Mouse (Mus musculus): ENCODE measurements around the gene Zfp280d. TPM values are rescaled to one million over a fixed set of nuclear protein-coding genes. Genes with fewer than 3 reads are reported as not detected.
A peak's percentile ranks its signal among the peaks of the same experiment; 100 is the strongest.

Zfp280d gene
- polyA plus RNA-seq (2015; fragmentation: Nextera tagmentation; extraction: Ambion mirVana) = 49.5 and 51.5 TPM in 2 replicates

- peak within 1 kb of the TSS; percentile 65 for H3K4me3 ChIP-seq
- WGBS = under 1% methylated on average over 49 of the region's 57 CpGs
- peak within 1 kb of the TSS; percentile 91 for H3K9ac ChIP-seq
- ATAC-seq (ENCODE audit: insufficient number of reproducible peaks, insufficient read depth, low FRiP score, low TSS enrichment, low read depth) = peak; percentile 99
- H3K9me3 ChIP-seq = no peaks in the 10 kb centered on the region; the same call in none of the 2 replicates
- peaks cover 10% of the 10 kb centered on the region for H3K4me1 ChIP-seq
- no peaks in the 10 kb centered on the region for H3K36me3 ChIP-seq
- no peaks in the 10 kb centered on the region for H3K27me3 ChIP-seq
- H3K27ac ChIP-seq = peak within 1 kb of the TSS; percentile 98
- H3K4me2 ChIP-seq = peak within 1 kb of the TSS; percentile 66
Observed at GRCm38 (mm10) chr9:72274677-72275076, at the start of gene Zfp280d. Gene Zfp280d (plus strand): TSS chr9:72274860.

- ATAC-seq (ENCODE audit: insufficient number of reproducible peaks, insufficient read depth, low FRiP score, low TSS enrichment, low read depth) = no peak
- Histone ChIP-seq H3K4me3 (no peak overlapping the region), H3K27ac (no peak overlapping the region), H3K36me3 (no peaks in the 10 kb centered on the region), H3K9me3 (0 out of 2 replicates have a peak, but pooled peaks cover 4% of the 10 kb centered on the region), H3K9ac (no peak overlapping the region), H3K27me3 (no peaks in the 10 kb centered on the region), H3K4me2 (no peak overlapping the region), H3K4me1 (no peaks in the 10 kb centered on the region)
- 82% methylated on average over 6 of the region's 6 CpGs for WGBS
Observed at GRCm38 (mm10) chr9:72226536-72226935, 48.1 kb upstream of the Zfp280d start.

GRCm38 (mm10) chr9:72252656-72253055 lies 22.0 kb upstream of the Zfp280d start:
- no peak overlapping the region for H3K4me3 ChIP-seq
- WGBS = 56% methylated on average over 1 of the region's 1 CpGs
- H3K36me3 ChIP-seq = no peaks in the 10 kb centered on the region
- no peaks in the 10 kb centered on the region for H3K9me3 ChIP-seq
- H3K27me3 ChIP-seq = no peaks in the 10 kb centered on the region
- ATAC-seq (ENCODE audit: insufficient number of reproducible peaks, insufficient read depth, low FRiP score, low TSS enrichment, low read depth) = no peak
- no peaks in the 10 kb centered on the region for H3K4me1 ChIP-seq
- no peak overlapping the region for H3K9ac ChIP-seq
- H3K27ac ChIP-seq = no peak overlapping the region
- no peak overlapping the region for H3K4me2 ChIP-seq

- Histone ChIP-seq H3K36me3 (no peaks in the 10 kb centered on the region), H3K27ac (no peak overlapping the region), H3K27me3 (no peaks in the 10 kb centered on the region), H3K4me2 (no peak overlapping the region), H3K9ac (no peak overlapping the region), H3K4me1 (no peaks in the 10 kb centered on the region), H3K9me3 (no peaks in the 10 kb centered on the region), H3K4me3 (no peak overlapping the region)
- 66% methylated on average over 1 of the region's 1 CpGs for WGBS
- ATAC-seq (ENCODE audit: insufficient number of reproducible peaks, insufficient read depth, low FRiP score, low TSS enrichment, low read depth) = no peak
Observed at GRCm38 (mm10) chr9:72255227-72255626, 19.4 kb upstream of the Zfp280d start.

GRCm38 (mm10) chr9:72256646-72257045 lies 18.0 kb upstream of the Zfp280d start:
- Histone ChIP-seq H3K9me3 (no peaks in the 10 kb centered on the region), H3K27ac (no peak overlapping the region), H3K36me3 (no peaks in the 10 kb centered on the region), H3K4me3 (no peak overlapping the region), H3K4me1 (no peaks in the 10 kb centered on the region), H3K4me2 (no peak overlapping the region), H3K9ac (no peak overlapping the region), H3K27me3 (no peaks in the 10 kb centered on the region)
- 69% methylated on average over 3 of the region's 3 CpGs for WGBS
- no peak for ATAC-seq (ENCODE audit: insufficient number of reproducible peaks, insufficient read depth, low FRiP score, low TSS enrichment, low read depth)

- Histone ChIP-seq H3K9me3 (peaks cover 4% of the 10 kb centered on the region; the same call in 1 of the 2 replicates), H3K36me3 (no peaks in the 10 kb centered on the region), H3K4me2 (peak overlapping the region; percentile 7; the same call in 1 of the 2 replicates), H3K4me1 (no peaks in the 10 kb centered on the region), H3K27ac (no peak overlapping the region), H3K9ac (no peak overlapping the region), H3K27me3 (no peaks in the 10 kb centered on the region), H3K4me3 (no peak overlapping the region)
- ATAC-seq (ENCODE audit: insufficient number of reproducible peaks, insufficient read depth, low FRiP score, low TSS enrichment, low read depth) = 0 out of 2 replicates have a peak, but pooled peaks have one; percentile 32
- 27% methylated on average over 7 of the region's 7 CpGs for WGBS
Observed at GRCm38 (mm10) chr9:72260337-72260736, 14.3 kb upstream of the Zfp280d start.

GRCm38 (mm10) chr9:72264859-72265258 lies 9.8 kb upstream of the Zfp280d start:
- no peak for ATAC-seq (ENCODE audit: insufficient number of reproducible peaks, insufficient read depth, low FRiP score, low TSS enrichment, low read depth)

GRCm38 (mm10) chr9:72270146-72270545 lies 4.5 kb upstream of the Zfp280d start:
- Histone ChIP-seq H3K27me3 (no peaks in the 10 kb centered on the region), H3K9ac (no peak overlapping the region), H3K36me3 (no peaks in the 10 kb centered on the region), H3K4me3 (no peak overlapping the region), H3K4me1 (no peaks in the 10 kb centered on the region), H3K9me3 (peaks cover 3% of the 10 kb centered on the region), H3K4me2 (no peak overlapping the region), H3K27ac (no peak overlapping the region)
- ATAC-seq (ENCODE audit: insufficient number of reproducible peaks, insufficient read depth, low FRiP score, low TSS enrichment, low read depth) = no peak
- WGBS = 100% methylated on average over 1 of the region's 1 CpGs

More at GRCm38 (mm10) chr9:72264859-72265258, 9.8 kb upstream of the Zfp280d start:
- Histone ChIP-seq H3K4me1 (no peaks in the 10 kb centered on the region), H3K4me2 (no peak overlapping the region), H3K27ac (no peak overlapping the region), H3K36me3 (no peaks in the 10 kb centered on the region), H3K9me3 (peaks cover 7% of the 10 kb centered on the region; the same call in 1 of the 2 replicates), H3K9ac (no peak overlapping the region), H3K27me3 (no peaks in the 10 kb centered on the region), H3K4me3 (no peak overlapping the region)
- WGBS = 74% methylated on average over 3 of the region's 3 CpGs

- peaks cover 10% of the 10 kb centered on the region for H3K4me1 ChIP-seq
- 80% methylated on average over 7 of the region's 7 CpGs for WGBS
- H3K4me2 ChIP-seq = no peak overlapping the region
- H3K27me3 ChIP-seq = no peaks in the 10 kb centered on the region
- H3K27ac ChIP-seq = no peak overlapping the region; the same call in 1 of the 2 replicates
- no peak overlapping the region; the same call in 1 of the 2 replicates for H3K4me3 ChIP-seq
- no peak overlapping the region for H3K9ac ChIP-seq
- ATAC-seq (ENCODE audit: insufficient number of reproducible peaks, insufficient read depth, low FRiP score, low TSS enrichment, low read depth) = no peak
- no peaks in the 10 kb centered on the region; the same call in none of the 2 replicates for H3K9me3 ChIP-seq
- no peaks in the 10 kb centered on the region for H3K36me3 ChIP-seq
Observed at GRCm38 (mm10) chr9:72273646-72274410, 832 bp upstream of the Zfp280d start.

- peak overlapping the region; percentile 91 for H3K9ac ChIP-seq
- peak overlapping the region; percentile 66 for H3K4me2 ChIP-seq
- H3K4me3 ChIP-seq = peak overlapping the region; percentile 65
- no peaks in the 10 kb centered on the region for H3K36me3 ChIP-seq
- peaks cover 10% of the 10 kb centered on the region for H3K4me1 ChIP-seq
- H3K27ac ChIP-seq = peak overlapping the region; percentile 98
- peak; percentile 89 for ATAC-seq (ENCODE audit: insufficient number of reproducible peaks, insufficient read depth, low FRiP score, low TSS enrichment, low read depth)
- no peaks in the 10 kb centered on the region for H3K27me3 ChIP-seq
- WGBS = under 1% methylated on average over 65 of the region's 70 CpGs
- H3K9me3 ChIP-seq = no peaks in the 10 kb centered on the region; the same call in none of the 2 replicates
Observed at GRCm38 (mm10) chr9:72275101-72275978, 680 bp downstream of the Zfp280d start.

- Histone ChIP-seq H3K4me2 (peak overlapping the region; percentile 66), H3K27me3 (no peaks in the 10 kb centered on the region), H3K4me1 (peaks cover 10% of the 10 kb centered on the region), H3K27ac (peak overlapping the region; percentile 98), H3K4me3 (peak overlapping the region; percentile 65), H3K9me3 (no peaks in the 10 kb centered on the region; the same call in none of the 2 replicates), H3K36me3 (no peaks in the 10 kb centered on the region), H3K9ac (peak overlapping the region; percentile 91)
- ATAC-seq (ENCODE audit: insufficient number of reproducible peaks, insufficient read depth, low FRiP score, low TSS enrichment, low read depth) = no peak
- 52% methylated on average over 8 of the region's 8 CpGs for WGBS
Observed at GRCm38 (mm10) chr9:72275979-72276500, 1.4 kb downstream of the Zfp280d start.

Data from embryonic facial prominence, embryonic 13.5 days (tissue).